Mouse (Mus musculus): ENCODE measurements around the gene Tldc2. TPM values are rescaled to one million over a fixed set of nuclear protein-coding genes. Genes with fewer than 3 reads are reported as not detected.

The Tldc2 gene
- polyA plus RNA-seq (2017; shearing (Covaris generic)): not detected

DNA sequence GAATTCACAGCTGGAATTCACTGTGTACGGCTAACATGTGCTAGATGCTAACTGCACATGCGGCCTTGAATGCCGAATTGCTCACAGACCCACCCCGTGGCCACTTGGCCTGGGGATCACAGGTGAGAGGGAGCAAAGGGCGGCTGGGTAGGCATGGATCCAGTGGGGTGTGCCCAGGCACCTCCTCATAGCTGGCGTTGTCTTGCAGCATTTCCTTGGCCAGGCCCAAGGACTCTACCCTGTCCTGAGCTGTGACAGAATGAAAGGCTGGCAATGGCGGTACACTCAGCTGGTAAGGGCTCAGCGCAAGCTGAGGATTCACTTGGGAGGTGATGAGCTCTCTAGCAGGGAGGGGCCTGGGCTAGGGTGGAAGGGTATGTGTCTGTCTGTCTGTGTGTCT lies at the start of gene Tldc2:
Gene Tldc2, plus strand, starts transcription at position 260 of the 400 bp plus-strand sequence.
- no peak for ATAC-seq

DNA sequence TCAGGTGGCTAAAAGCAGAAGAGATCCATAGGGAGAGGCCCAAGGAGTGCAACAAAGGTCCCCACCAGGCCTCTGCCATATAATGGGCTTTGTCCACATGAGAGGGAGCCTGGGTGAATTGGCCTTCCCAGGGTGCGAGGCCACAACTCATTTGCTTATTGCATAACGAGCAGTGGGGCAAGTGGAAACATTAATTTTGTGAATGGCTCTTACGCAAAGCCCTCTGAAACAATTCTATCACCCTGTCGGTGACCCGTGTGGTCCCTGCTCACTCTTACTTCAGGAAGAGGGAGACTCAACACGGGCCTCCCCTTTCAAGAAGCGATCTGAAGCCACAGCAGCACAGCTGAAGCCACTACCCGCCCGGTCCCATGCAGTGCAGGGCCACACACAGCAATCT lies 49.6 kb upstream of the Tldc2 start:
- ATAC-seq: no peak

DNA sequence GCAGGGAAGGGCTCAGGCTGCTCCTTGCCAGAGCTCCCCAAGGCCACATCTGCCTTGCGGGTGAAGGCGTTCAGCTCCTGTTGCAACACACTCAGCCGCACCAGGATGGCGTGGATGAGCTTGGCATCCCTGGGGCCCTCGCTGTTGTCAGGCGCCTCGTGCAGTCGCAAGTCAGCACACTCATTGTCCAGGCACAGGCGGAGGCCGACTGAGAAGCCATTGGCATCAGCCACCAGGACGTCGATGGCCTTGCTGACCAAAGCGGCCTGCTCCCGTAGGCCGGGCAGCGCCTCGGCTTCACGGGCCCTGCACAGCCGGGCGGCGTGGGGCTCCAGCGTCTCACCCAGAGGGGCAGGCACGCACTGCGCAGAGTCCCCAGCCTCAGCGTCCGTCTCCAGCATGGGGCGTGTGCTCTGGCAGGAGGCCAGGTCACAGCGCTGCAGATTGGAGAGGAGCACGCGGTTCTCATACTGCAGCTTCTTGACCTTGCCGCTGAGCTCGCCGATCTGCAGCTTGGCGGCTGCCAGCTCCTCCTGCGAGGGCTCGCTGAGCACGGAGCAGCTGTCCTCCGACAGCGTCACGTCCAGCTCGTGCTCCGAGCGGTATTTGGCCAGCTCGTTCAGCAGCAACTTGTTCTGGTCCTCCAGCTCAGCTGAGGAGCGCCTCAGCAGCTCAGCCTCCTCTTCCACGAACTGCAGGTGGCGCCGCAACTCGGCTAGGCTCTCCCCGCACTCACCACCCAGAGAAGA lies 46.8 kb upstream of the Tldc2 start:
- no peak for ATAC-seq

DNA sequence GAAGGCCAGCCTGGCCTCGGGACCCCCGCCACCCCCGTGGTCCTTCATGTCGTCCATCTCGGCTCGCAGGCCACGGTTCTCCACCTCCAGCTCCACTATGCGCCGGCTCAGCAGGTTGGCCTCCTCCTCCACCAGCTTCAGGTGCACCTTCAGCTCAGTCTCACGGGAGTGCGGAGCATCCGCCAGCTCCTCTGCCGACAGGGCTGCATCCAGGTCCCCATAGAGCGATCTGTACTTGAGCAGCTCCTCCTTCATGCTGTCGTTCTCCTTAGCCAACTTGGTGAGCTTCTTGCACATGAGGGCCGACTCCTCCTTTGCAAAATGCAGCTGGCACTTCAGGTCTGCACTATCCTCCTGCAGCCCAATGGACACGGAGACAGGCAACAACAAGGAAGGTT lies 46.2 kb upstream of the Tldc2 start:
- ATAC-seq: no peak

DNA sequence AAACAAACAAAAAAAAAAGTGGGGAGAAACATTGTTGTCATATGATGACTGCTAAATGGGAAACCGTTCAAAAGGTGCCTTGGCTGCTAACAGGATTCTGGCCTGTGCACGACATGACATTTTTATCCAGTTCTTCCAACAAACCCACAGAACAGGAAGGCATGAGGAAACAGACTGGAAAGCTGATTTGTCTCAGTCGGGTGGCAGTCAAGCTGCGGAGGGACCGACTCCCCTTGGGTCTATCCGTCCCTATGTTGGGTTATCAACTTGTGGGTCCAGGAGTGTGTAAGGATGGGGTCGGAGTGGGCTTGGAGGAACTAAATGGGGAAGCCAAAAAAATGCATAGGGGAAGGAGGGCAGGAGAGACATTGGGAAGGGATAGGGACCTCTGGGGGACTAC lies 45.4 kb upstream of the Tldc2 start:
- no peak for ATAC-seq

DNA sequence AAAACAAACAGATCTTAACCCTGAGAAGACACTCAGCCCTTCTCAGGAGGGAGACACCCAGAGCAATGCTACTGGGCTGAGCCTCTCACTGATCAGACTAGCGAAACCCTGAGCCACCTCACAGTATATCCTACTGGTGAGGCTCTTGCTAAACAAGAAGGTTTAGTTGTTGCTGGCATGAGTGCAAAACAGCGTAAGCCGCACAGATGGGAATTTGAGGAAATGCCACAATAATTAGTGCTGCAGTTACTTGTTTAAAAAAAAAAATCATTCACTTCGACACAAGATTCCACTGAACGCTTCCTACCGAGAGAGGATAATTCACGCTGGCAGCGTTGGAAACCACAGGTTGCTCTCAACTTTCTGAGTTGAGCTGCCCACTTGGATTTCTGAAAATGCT lies 43.3 kb upstream of the Tldc2 start:
- ATAC-seq: no peak

DNA sequence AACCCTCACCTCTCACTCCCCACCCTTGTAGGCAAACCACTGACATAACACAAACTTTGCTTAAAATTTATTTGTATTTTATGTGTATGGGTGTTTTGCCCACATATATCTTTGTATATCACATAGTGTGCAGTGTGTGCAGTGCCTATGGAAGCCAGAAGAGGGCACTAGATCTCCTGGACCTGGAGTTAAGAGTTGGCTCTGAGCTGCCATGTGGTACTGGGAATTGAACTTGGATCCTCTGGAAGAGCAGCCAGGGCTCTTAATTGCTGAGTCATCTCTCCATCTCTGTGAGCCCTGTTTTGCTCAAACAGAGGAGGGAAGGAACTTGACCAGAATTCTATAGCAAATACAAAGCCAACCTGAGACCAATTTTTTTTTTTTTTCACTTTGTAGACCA lies 42.9 kb upstream of the Tldc2 start:
- no peak for ATAC-seq

DNA sequence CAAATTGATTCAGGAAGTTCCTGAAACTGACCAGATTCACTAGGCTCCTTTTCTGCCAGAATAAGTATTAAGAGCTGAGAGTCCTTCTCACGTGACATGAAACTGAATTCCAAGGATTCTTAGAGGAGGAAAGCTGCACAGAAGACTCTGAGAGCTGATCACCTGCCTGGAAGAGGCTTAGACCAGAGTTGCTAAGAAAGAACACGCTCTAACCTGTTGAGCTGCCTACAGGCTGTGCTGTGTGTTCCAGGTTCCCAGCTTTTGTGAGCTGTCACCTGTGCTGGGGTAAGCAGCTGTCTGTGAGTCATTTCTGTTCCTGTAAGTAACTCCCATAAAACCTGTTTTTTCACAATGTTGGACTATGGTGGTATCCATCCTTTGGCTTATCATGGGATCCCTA lies 40.9 kb upstream of the Tldc2 start:
- ATAC-seq: no peak

DNA sequence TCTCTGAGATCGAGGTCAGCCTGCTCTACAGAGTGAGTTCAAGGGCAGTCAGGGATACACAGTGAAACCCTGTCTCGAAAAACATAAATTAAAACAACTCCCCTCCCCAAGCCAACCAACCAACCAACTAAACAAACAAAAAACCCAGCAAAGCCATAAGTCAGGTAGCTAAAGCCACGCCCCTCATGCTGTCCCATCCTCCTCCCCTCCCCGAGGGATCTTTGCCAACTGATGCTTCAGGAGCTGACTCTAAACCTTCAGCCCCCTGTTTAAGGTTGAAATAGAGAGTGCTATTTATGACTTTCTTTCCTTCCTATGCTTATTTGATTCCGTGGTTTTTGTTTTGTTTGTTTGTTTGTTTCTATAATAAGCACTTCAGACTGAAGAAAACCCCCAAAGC lies 39.9 kb upstream of the Tldc2 start:
- no peak for ATAC-seq

DNA sequence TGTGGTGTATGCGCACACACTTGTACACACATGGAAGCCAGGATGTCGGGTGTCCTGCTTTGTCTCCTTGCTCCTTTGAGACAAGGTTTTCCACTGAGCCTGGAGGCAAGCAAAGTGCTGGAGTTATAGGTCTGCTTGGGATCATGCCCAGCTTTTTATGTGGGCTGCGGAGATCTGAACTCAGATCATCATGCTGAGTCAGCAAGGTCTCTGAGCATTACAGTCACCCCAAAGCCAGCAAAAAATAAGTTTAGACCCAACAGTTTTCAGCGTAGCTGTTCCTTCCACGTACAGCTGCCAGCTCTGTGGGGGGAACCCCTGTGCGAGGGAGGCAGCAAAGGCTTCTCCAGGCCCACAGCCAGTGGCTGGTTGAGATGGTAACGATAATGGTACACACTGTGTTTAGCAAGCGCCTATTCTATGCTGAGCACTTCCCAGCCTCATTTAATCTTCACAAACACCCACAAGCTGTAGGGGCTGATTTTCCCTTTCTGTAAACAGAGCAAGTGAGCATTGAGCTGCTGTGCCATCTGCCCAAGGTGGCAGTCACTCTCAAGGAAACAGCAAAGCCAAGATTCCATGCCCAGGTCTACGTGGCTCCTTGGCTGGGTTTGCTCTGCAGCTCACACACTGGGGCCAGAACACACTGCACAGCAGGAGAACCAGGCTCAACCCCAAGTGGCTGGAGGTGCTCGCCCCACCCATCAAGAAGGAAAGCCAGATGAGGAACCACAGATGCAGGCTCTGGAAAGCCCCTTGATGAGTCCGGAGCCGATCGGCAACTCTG lies 38.3 kb upstream of the Tldc2 start:
- ATAC-seq: no peak

DNA sequence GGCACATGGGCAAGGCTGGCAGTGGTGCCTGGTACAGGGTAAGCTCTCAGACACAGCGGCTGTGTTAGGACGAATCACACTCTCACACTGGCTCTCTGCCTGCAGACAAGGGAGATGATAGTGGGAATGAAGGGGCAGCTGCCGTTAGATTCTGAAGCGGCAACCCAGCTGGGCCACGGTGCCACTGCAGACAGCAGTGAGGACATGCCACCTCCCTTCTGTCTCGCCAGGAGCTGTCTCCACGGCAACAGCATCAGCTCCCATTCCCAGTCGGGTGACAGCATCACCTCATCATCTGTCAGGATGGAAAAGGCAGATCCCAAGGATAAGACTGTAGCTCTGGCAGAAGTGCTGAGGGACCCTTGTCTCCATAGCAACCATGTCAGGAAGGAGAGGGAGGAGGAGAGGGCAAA lies 37.0 kb upstream of the Tldc2 start:
- no peak for ATAC-seq

DNA sequence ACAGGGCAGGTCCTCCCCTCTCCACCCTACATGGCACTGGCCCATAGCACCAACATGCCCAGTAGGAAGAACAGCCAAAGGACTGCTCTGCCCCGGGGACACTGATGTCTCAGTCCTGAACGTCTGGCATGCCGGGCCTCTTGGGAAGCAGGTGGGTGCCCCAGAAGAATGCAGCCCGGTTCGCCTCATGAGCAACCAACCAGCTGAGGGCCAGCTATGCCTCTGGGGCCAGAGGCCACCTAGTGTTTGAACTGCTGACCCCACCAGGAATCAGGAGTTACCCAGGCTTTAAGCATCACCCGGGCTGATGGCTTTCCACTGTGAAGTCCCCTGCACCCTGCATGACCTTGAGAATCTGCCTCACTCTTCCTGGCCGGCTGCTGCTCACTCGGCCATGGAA lies 34.4 kb upstream of the Tldc2 start:
- no peak for ATAC-seq

DNA sequence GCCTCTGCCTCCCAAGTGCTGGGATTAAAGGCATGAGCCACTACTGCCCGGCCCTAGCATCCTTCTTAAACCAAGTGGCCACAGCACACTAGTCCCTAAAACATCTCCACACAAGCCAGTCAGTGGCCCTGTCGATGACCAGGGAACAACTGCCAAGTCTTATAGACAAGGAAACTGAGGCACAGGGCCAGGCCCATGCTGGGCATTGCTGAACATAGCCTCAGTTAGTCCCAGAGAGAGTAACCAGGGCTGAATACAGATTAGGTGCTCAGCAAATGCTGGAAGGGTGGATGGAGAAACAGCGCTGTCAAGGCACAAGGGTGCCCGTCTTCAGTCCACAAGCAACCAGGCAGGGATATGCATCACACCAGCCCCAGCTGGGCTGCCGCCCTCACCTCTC lies 33.7 kb upstream of the Tldc2 start:
- ATAC-seq: no peak

DNA sequence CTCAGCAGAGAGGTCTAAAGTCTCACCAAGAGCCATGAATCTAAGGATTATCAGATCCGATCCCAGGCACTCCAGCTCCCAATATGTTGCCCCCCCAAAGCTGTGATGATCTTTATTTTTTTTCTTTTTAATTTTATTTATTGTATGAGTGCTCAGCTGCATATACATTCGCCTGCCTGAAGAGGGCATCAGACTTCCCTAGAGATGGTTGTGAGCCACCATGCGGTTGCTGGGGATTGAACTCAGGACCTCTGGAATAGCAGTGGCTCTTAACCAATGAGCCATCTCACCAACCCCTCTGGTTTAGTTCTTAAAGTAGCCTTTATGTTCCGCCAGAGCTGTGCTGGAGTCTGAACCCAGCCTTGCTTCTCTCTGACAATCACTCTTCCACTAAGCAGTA lies 33.1 kb upstream of the Tldc2 start:
- ATAC-seq: no peak

DNA sequence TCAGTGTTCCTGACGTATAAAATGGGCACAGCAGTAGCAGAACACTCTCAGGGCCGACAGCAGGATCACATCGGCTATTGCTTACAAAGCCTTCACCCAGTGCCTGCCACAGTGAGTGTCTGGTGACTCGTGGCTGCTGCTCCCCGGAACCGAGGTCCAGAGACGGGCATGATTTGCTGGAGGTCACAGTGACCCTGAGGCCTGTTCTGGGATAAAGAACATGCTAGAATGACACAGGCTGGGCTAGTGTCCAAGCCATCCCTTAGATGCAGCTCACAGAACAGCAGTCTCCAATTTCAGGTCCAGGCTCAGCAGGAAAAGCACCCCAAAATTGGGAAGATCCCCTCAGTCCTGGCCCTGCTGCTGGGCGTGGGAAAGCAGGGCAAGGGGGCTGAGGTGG lies 32.6 kb upstream of the Tldc2 start:
- ATAC-seq: no peak

DNA sequence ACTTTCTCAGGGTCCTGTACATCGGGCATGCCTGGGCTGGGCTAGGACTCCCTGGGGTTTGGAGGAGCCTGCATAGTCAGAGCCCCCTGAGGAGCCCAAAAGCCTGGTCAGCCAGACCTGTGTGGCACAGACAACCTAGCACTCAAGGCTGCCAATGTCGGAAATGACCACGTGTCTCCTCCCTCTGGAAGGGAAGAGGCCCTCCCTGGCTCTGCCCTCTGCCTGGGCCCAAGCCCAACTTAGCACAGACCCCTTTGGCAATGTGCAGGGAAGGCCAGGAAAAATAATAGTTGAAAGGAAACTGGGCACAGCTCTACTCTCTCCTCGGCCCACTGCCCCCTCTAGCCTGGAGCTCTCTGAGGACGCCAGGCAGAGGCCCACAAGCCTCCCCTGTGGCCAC lies 32.0 kb upstream of the Tldc2 start:
- no peak for ATAC-seq

DNA sequence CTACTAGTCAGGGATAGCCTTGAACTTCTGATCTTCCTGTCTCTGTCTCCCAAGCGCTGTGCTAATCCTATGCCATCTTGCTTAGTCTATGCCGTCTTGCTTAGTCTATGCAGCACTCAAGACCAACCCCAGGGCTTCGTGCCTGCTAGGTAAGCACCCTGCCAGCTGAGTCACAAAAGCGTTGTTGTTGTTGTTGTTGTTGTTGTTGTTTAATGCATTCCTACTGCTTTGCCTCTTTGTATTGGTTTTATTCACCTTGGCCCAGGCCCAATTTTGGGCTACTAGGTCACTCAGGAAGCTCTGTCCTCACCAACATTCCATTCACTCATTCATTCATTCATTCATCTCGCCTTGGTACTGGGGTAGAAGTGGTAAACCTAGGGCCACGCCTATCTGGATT lies 31.1 kb upstream of the Tldc2 start:
- no peak for ATAC-seq

DNA sequence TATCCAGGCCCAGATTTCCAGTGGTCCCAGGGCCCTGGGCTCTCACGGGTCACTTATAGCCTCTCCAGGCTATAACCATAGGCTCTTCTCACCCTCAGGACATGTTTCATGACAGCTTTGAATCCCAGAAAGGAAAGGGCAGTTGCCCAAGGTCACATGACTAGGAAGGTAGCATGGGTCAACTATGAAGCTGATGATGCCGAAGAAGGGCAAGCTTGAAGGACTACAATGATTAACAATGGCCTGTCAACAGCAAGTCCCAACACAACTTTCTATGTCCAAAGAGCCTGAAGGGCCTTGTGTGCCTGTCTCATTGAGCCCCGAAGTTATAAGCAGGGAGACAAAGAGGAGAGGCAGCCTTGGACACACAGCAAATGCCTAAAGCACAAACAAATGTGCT lies 29.7 kb upstream of the Tldc2 start:
- ATAC-seq: no peak

DNA sequence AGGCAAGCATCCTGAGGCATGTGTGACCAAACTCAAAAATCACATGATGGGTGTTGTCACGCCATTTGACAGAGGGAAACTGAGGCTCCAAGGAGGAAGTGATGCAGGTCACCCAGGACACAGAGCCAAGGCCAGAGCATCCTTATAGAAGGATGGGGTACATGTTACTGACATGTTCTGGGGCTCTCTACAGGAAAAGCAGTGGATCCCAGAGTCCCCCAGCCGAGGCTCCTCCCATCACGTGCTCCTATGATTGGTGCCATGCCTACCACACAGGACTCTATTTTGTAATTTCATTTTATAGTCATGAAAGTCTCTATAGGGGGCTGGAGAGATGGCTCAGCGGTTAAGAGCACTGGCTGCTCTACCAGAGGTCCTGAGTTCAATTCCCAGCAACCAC lies 29.1 kb upstream of the Tldc2 start:
- ATAC-seq: no peak

DNA sequence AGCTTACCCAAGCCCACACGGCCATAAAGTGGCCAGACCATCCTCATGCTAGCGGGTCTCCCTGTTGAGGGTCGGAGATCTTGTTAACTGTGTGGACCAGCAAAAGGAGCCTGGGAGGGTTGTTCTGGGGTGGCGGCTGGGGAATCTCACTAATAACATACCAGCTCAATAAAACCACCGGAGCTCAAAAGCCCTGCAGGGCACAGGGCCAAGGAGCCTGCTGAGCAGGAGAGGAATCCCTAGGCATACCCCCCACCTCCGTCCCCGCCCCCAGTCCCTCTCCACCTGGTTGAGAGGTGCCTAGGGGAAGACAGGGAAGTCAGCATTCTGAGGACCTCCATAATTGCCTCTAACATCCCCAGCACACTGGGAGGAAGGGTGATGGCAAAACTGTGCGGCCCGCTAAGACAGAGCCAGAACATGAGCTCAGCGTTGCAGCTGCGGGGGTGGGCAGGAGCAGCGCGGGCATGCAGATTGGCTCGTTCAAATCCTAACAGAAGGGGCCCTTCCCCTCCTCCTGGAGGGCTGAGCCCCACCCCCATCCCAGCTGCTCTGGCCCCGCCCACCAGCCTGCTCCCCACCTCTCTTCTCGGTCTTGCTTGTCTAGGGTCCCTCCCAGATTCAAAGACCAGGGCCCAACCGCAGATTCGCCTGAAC lies 28.4 kb upstream of the Tldc2 start:
- ATAC-seq: no peak

DNA sequence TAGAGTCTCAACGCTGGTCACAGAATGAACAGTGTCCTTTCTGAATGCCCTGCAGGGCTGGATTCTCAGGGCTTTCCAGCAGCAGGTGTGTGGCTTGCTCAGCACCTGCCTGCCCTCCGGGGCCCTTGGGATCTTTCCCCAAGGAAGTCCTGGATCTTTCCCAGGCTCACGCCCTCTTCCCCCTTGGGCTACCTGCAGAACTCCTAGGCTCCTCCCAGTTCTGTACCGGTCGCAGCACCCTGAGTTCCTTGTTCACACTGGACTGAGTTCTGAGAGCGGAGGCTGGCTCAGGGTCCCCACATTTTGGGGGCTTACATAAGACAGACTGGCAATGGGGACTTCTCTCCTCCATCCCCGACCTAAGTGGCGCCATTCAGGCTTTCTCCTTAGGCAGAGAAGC lies 27.7 kb upstream of the Tldc2 start:
- ATAC-seq: no peak

DNA sequence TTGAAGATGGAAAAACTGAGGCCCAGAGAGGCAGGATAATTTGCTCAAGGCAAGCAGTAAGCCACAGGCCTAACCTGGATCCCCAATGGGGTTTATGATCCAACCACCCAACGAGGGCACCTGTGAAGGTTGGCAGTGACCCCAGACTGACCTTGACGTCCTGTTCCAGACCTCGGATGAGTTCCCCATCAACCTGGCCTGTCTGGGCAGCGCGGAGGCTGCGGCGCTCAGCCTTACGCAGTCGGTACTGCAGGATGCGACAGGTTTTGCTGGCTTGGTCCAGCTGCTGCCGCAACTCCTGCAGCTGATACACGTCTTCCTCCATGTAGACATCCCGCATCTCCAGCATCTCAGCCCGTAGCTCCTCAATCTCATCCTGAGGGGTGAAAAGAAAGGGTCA lies 26.8 kb upstream of the Tldc2 start:
- ATAC-seq: no peak

DNA sequence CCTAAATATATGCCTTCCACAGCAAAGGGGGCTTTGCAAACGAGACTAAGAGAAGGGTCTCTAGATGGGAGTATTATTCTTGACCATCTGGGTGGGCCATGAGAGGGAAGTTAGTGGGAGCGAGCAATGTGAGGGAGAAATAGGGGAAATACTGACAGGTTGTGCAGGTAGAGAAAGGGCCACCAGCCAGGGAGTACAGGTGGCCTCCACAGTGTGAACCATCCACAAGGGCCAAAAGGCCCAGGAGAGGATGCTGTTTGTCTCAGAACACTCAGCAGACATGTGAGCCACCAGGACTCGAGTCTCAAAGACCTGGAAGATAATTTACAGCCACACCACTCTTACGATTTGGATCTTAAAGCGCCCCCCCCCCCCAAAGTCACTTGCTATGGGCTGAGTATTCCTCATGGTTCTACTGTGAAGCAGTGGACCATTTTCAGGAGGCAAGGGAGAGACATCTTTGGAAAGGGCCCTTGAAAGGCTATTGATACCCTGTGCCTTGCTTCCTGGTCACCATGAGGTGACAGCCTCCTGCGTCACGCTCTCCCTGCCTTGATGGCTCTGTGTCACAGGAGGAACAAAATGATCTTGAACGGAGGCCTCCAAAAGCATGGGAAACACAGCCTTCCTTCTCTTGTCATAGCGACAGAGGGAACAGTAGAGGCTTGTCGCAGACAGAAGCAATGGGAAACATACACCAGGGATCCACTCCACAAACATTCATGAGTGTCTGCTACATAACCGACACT lies 26.1 kb upstream of the Tldc2 start:
- ATAC-seq: no peak
